Mouse (Mus musculus): ENCODE measurements around the gene Zc3h4. TPM values are rescaled to one million over a fixed set of nuclear protein-coding genes. Genes with fewer than 3 reads are reported as not detected.

Gene Zc3h4
- polyA plus RNA-seq, 1 experiment from 2014 or later, result 18.6 TPM

DNA sequence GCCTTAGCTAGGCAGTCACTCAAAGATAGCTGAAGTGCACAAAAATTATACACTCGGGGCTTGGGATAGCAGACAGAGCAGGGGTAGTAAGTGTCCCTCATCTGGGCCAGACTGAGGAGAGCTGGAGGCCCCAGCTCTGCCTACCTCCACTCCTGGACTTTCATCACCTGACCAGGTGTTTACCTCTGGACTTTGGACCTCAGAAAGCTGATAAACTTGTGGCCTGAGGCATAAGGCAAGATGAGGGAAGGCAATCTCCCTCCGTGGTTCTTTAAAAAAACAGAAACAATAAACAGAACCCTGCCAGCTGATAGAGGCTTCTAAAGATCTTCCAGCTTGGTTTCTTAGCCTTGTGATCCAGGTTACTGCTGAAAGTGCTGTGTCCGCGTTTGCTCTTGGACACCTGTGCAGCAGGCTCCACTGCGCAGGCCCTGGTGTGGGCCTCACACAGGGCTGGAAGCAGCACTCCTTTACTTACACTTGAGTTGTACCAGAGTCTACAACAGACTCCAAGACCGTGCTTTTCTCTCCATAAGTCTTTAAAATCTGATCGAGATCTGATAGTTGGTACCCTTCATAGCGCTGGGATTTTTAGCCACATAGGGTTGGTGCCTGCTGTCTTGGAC, 19.9 kb downstream of the Zc3h4 start:
- WGBS, result 96% methylated on average over 8 of the region's 8 CpGs
- no peak overlapping the region for H3K4me3 ChIP-seq

DNA sequence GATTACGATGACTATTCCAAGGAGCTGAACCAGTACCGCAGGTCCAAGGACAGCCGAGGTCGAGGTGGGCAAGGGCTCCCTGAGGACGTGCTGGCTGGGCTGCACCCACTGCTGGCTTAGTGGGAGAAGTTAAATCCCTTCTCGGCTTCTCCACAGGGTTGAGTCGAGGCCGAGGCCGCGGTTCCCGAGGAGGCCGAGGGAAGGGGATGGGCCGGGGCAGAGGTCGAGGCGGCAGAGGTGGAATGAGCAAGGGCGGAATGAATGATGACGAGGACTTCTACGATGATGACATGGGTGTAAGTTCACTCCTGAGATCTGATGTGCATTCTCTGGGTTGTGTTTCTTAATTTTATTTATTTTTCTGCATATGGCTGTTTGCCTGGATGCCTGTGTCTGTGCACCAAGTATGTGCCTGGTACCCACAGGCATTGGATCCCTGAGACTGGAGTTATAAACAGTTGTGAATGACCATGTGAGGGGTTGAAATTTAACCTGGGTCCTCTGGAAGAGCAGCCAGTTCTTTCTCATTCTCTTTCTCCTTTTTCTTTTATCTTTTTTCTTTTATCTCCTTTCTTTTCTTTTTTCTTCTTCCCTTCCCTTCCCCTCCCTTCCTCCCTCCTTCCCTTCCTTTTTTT, 21.6 kb downstream of the Zc3h4 start:
- ATAC-seq (ENCODE audit: low FRiP score), result no peak
- peaks cover 100% of the 10 kb centered on the region for H3K36me3 ChIP-seq
- no peaks in the 10 kb centered on the region for H3K4me1 ChIP-seq (replicated peaks)
- 88% methylated on average over 18 of the region's 18 CpGs for WGBS
- no peak overlapping the region for H3K4me3 ChIP-seq
- H3K27me3 ChIP-seq, result no peaks in the 10 kb centered on the region
- H3K27ac ChIP-seq, result no peak overlapping the region
- no peak overlapping the region for H3K4me2 ChIP-seq
- H3K9me3 ChIP-seq, result no peaks in the 10 kb centered on the region
- no peak overlapping the region for H3K9ac ChIP-seq

More for the DNA sequence above, 19.9 kb downstream of the Zc3h4 start:
- Histone ChIP-seq H3K27me3 (no peaks in the 10 kb centered on the region), H3K36me3 (peaks cover 94% of the 10 kb centered on the region), H3K9me3 (no peaks in the 10 kb centered on the region), H3K9ac (no peak overlapping the region), H3K27ac (no peak overlapping the region), H3K4me1 (replicated peaks) (no peaks in the 10 kb centered on the region), H3K4me2 (no peak overlapping the region)
- no peak for ATAC-seq (ENCODE audit: low FRiP score)

DNA sequence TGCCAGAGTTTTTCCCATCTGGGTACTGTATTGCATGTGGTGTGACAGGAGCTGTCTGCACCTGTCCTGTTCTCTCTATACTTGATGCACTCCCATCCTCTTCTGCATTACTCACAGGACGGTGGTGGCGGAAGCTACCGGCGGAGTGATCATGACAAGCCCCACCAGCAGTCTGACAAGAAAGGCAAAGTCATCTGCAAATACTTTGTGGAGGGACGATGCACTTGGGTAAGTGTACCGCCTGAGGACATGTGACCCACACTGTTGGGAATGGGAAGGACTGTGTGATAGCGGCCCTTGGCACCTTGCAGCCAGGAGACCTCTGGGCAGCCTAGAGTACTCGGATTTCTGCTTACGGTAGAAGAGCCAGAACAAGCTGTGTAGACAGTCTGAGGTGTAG, 23.0 kb downstream of the Zc3h4 start:
- H3K9me3 ChIP-seq, result no peaks in the 10 kb centered on the region
- H3K36me3 ChIP-seq, result peaks cover 100% of the 10 kb centered on the region
- H3K4me1 ChIP-seq (replicated peaks), result no peaks in the 10 kb centered on the region
- 94% methylated on average over 9 of the region's 9 CpGs for WGBS
- no peak overlapping the region for H3K4me2 ChIP-seq
- no peak for ATAC-seq (ENCODE audit: low FRiP score)
- no peak overlapping the region for H3K27ac ChIP-seq
- H3K27me3 ChIP-seq, result no peaks in the 10 kb centered on the region
- no peak overlapping the region for H3K4me3 ChIP-seq
- no peak overlapping the region for H3K9ac ChIP-seq

DNA sequence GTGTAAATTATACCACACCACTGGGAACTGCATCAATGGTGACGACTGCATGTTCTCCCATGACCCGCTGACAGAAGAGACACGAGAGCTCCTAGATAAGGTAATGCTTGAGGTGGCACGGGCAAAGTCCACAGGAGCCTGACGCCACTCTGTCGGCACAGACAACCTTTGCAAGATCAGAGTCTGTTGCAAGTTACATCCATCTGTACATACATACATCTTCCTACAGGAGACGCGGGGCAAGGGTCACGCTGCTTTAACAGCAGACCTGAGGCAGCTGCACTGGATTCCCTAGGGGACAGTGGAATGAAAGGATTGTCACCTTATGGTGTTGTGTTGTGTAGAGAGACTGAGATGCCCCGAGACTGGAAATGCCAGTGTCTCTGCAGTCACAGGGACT, 25.0 kb downstream of the Zc3h4 start:
- no peak overlapping the region for H3K4me3 ChIP-seq
- ATAC-seq (ENCODE audit: low FRiP score), result no peak
- H3K9me3 ChIP-seq, result no peaks in the 10 kb centered on the region
- 95% methylated on average over 10 of the region's 10 CpGs for WGBS
- no peak overlapping the region for H3K9ac ChIP-seq
- H3K4me1 ChIP-seq (replicated peaks), result no peaks in the 10 kb centered on the region
- no peak overlapping the region for H3K27ac ChIP-seq
- no peaks in the 10 kb centered on the region for H3K27me3 ChIP-seq
- H3K4me2 ChIP-seq, result no peak overlapping the region
- peaks cover 100% of the 10 kb centered on the region for H3K36me3 ChIP-seq

DNA sequence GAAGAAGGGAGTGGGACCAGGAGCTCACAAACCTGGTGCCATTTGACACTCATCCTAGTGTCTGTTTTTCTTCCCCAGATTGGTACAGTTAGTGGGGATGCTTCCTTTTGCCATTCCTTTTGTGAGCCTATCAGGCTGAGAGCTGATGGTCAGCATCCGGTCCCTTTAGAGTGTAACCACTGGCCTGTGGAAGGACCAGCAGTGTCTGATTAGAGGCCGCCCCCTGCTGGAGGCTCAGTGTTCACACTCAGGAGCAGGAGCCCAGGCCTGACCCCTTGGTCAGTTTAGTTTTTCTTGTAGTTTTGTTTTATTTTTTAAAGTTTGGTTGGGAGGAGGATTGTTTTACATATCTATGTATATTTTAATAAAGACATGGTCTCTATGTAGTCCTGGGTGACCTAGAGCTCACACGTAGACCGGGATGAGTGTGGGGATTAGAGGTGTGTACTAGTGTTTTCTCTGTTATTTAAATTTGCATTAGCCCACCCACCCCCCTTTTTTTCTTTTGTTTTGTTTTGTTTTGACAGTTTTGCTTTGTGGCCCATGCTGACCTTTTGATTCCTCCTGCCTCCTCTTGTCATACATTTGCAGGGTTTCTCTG, 25.5 kb downstream of the Zc3h4 start:
- 66% methylated on average over 4 of the region's 4 CpGs for WGBS
- no peaks in the 10 kb centered on the region for H3K9me3 ChIP-seq
- H3K4me3 ChIP-seq, result no peak overlapping the region
- H3K4me1 ChIP-seq (replicated peaks), result no peaks in the 10 kb centered on the region
- ATAC-seq (ENCODE audit: low FRiP score), result 0 out of 2 replicates have a peak, but pooled peaks have one; percentile 71
- no peak overlapping the region for H3K4me2 ChIP-seq
- no peak overlapping the region for H3K27ac ChIP-seq
- H3K9ac ChIP-seq, result no peak overlapping the region
- H3K27me3 ChIP-seq, result no peaks in the 10 kb centered on the region
- H3K36me3 ChIP-seq, result peaks cover 100% of the 10 kb centered on the region

DNA sequence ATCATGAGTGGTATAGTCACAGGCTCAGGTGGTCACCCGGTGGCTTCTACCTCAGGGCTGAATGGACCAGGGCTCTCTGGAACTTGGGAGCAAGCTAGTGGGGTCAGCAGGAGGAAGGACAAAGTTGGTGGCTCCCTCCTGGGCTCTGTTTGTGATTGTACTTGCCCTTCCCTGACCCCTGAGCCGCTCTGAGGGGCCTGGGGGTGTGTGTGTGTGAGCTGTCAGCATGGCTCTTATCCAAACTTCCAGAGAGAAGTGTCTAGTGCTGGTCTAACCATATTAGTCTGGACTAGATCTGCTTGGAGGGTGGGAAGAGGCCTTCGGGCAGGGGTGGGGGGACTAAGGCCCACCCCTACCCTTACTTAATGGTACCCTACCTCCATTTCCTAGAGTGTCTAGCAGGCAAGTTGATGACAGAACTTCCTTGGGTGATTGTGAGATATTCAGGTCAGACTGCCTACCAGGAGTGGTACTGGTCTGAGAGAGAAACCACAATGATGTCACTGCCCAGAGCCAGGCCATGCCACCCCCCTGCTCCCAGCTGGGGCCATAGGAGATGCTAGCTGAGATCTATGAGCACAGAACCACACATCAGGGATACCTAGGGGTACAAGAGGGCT, 32.8 kb downstream of the Zc3h4 start:
- no peak overlapping the region for H3K9ac ChIP-seq
- H3K27ac ChIP-seq, result no peak overlapping the region
- H3K4me1 ChIP-seq (replicated peaks), result no peaks in the 10 kb centered on the region
- H3K4me3 ChIP-seq, result no peak overlapping the region
- WGBS, result 76% methylated on average over 3 of the region's 3 CpGs
- no peak for ATAC-seq (ENCODE audit: low FRiP score)
- H3K36me3 ChIP-seq, result peaks cover 86% of the 10 kb centered on the region
- H3K27me3 ChIP-seq, result no peaks in the 10 kb centered on the region
- no peaks in the 10 kb centered on the region for H3K9me3 ChIP-seq
- no peak overlapping the region for H3K4me2 ChIP-seq

DNA sequence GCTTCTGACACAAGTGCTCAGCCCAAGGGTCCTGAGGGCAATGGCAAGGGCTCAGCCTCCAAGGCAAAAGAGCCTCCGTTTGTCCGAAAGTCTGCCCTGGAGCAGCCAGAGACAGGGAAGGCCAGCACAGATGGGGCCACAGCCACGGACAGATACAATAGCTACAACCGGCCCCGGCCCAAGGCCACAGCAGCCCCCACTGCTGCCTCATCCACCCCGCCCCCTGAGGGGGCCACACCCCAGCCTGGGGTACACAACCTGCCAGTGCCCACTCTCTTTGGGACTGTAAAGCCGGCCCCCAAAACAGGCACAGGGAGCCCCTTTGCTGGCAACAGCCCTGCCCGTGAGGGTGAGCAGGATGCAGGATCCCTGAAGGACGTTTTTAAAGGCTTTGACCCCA, 34.4 kb downstream of the Zc3h4 start:
- peaks cover 70% of the 10 kb centered on the region for H3K36me3 ChIP-seq
- no peaks in the 10 kb centered on the region for H3K9me3 ChIP-seq
- no peak overlapping the region for H3K4me3 ChIP-seq
- H3K27me3 ChIP-seq, result no peaks in the 10 kb centered on the region
- H3K4me2 ChIP-seq, result no peak overlapping the region
- no peak overlapping the region for H3K9ac ChIP-seq
- WGBS, result 86% methylated on average over 9 of the region's 9 CpGs
- no peaks in the 10 kb centered on the region for H3K4me1 ChIP-seq (replicated peaks)
- H3K27ac ChIP-seq, result no peak overlapping the region
- no peak for ATAC-seq (ENCODE audit: low FRiP score)

DNA sequence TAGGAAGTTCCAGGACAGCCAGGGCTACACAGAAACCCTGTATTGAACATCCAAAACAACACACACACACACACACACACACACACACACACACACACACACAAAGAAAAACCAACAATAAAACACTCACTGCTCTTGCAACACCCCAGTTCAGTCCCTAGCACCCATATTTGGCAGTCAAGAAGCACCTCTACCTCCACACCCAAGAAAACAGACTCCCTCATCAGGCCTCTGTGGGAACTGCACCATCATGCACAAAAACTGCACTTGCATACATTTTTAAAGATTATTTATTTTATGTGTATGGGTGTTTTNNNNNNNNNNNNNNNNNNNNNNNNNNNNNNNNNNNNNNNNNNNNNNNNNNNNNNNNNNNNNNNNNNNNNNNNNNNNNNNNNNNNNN, 40.5 kb downstream of the Zc3h4 start:
- Histone ChIP-seq H3K4me3 (no peak overlapping the region), H3K4me1 (replicated peaks) (no peaks in the 10 kb centered on the region), H3K27ac (no peak overlapping the region), H3K36me3 (peaks cover 8% of the 10 kb centered on the region), H3K4me2 (no peak overlapping the region), H3K27me3 (no peaks in the 10 kb centered on the region), H3K9me3 (no peaks in the 10 kb centered on the region), H3K9ac (no peak overlapping the region)
- no peak for ATAC-seq (ENCODE audit: low FRiP score)

DNA sequence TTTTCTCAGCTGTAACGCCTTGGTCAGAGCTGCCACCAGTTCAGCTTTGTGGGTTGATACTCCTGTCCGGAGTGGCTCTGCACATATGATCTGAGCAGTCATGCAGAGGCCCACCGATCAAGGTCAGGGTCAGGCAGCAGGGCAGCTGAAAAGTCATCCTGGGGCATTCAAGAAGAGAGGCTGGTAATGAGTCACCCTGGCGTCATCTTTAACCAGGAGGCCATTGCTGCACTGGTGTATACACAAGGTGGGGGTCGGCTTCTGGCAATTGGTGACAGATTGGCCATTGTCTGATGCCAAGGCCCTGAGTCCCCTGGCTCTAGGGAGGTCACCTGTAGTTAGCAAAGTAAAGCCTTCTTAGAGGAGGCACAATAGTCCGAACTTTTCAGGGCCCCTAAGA, 50.9 kb downstream of the Zc3h4 start:
- Histone ChIP-seq H3K4me1 (replicated peaks) (peaks cover 11% of the 10 kb centered on the region), H3K4me3 (no peak overlapping the region), H3K9me3 (no peaks in the 10 kb centered on the region), H3K4me2 (no peak overlapping the region), H3K9ac (no peak overlapping the region), H3K27ac (no peak overlapping the region), H3K27me3 (no peaks in the 10 kb centered on the region), H3K36me3 (peaks cover 18% of the 10 kb centered on the region)
- WGBS, result 84% methylated on average over 6 of the region's 6 CpGs
- ATAC-seq (ENCODE audit: low FRiP score), result no peak

DNA sequence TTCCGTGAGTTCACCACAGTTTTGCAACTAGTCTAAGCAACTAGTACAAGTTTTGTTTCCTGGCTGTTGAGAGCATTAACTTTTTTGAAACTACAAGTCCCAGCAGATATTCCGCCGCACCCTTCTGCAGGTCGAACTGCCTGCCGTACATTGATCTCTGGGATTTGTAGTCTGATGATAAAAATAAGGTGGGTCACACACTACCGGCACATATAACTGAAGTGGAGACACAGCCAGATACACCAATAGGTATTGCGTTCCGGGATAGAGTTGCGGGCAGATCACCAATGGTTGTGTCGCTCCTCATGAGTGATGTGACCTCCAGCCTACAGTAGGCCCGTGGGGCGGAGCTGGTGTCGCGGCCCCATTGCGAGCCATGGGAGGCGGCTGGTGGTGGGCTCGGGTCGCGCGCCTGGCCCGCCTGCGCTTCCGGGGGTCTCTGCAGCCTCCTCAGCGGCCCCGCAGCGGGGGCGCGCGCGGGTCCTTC, 51.9 kb downstream of the Zc3h4 start, which contains the start of gene Tmem160:
Gene Tmem160 (plus strand): TSS at position 193 of the 487 bp plus-strand sequence.
- WGBS, result under 1% methylated on average over 30 of the region's 30 CpGs
- Histone ChIP-seq H3K27me3 (no peaks in the 10 kb centered on the region), H3K4me1 (replicated peaks) (peaks cover 11% of the 10 kb centered on the region), H3K4me2 (peak within 1 kb of the TSS; percentile 90), H3K36me3 (peaks cover 26% of the 10 kb centered on the region), H3K27ac (peak within 1 kb of the TSS; percentile 75), H3K9ac (peak within 1 kb of the TSS; percentile 81), H3K9me3 (no peaks in the 10 kb centered on the region), H3K4me3 (peak within 1 kb of the TSS; percentile 75)
- peak; percentile 97 for ATAC-seq (ENCODE audit: low FRiP score)

DNA sequence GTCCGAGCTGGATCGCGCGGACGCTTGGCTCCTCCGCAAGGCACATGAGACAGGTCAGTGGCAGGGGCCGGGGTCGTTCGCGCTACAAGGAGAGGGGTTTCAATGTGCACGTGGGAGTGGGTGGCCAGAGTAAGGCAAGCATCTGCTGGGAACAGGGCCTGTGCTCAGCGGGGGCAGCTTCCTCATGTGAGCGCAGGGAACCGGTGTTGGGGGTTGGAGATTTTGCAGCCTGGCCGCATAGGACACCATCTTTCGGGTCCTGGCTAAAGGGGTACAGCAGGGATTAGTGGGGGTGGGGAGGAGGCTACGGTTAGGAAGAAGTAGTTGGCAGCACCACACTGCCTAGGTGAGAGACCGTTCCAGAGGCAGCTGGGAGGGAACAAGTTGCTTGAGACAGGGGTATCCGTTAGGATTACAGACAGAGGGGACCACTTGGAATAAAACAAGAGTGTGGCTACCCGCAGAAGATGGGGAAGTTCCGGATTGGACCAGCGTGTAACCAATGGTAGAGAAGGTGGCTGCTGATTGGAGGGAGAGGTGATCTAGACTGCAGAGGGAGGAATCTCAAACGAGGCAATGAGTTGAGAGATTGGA, 52.5 kb downstream of the Zc3h4 start:
- peaks cover 11% of the 10 kb centered on the region for H3K4me1 ChIP-seq (replicated peaks)

DNA sequence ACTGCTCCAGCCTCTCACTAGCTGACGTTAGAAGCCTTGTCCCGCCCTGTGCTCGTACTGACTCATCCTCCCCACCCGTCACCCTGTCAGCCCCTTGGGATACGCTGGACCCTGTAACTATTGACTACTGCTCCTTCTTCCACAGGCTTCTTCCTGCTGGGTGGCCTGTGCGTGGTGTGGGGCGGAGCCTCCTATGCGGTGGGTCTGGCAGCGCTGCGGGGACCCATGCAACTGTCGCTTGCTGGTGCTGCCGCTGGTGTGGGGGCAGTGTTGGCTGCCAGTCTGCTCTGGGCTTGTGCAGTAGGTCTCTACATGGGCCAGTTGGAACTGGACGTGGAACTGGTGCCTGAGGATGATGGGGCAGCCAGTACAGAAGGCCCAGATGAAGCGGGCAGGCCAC, 54.3 kb downstream of the Zc3h4 start:
- Histone ChIP-seq H3K4me3 (no peak overlapping the region), H3K9ac (no peak overlapping the region), H3K4me2 (no peak overlapping the region), H3K9me3 (no peaks in the 10 kb centered on the region), H3K4me1 (replicated peaks) (peaks cover 11% of the 10 kb centered on the region), H3K27ac (no peak overlapping the region), H3K27me3 (no peaks in the 10 kb centered on the region), H3K36me3 (peaks cover 34% of the 10 kb centered on the region)
- no peak for ATAC-seq (ENCODE audit: low FRiP score)
- 94% methylated on average over 14 of the region's 14 CpGs for WGBS

More for the DNA sequence above, 52.5 kb downstream of the Zc3h4 start:
- 1% methylated on average over 23 of the region's 23 CpGs for WGBS
- Histone ChIP-seq H3K9ac (peak overlapping the region; percentile 81), H3K27ac (peak overlapping the region; percentile 75), H3K27me3 (no peaks in the 10 kb centered on the region), H3K4me2 (peak overlapping the region; percentile 90), H3K4me3 (peak overlapping the region; percentile 75), H3K9me3 (no peaks in the 10 kb centered on the region), H3K36me3 (peaks cover 27% of the 10 kb centered on the region)
- ATAC-seq (ENCODE audit: low FRiP score), result peak; percentile 72

Measured in hindbrain, embryonic 13.5 days (tissue).